Mouse (Mus musculus) lung, embryonic 15.5 days (tissue): ENCODE results near the gene Ppm1j. TPM values are rescaled to one million over a fixed set of nuclear protein-coding genes. Genes with fewer than 3 reads are reported as not detected.

Source experiments
- ATAC-seq: fragments of 200-750 bp; cut with Nextera tagmentation; 2 replicates; pipeline ENCODE4 v1.8.0; 2017; ENCODE audit warnings: moderate number of reproducible peaks, borderline replicate concordance; ENCODE audit not compliant: low FRiP score, low TSS enrichment; ENCODE audit errors: extremely low read depth
- H3K27ac ChIP-seq: fragments of 300-500 bp; sonication (generic); 2 replicates; pipeline ENCODE4 v1.5.1; 2015; ENCODE audit warnings: moderate library complexity, mild to moderate bottlenecking, inconsistent platforms
- H3K27me3 ChIP-seq: fragments of 300-500 bp; sonication (generic); 2 replicates; pipeline ENCODE4 v1.6.1; 2015; ENCODE audit warnings: inconsistent platforms
- H3K36me3 ChIP-seq: fragments of 300-500 bp; sonication (generic); 2 replicates; pipeline ENCODE4 v1.6.1; 2015; ENCODE audit warnings: inconsistent platforms
- H3K4me1 ChIP-seq: fragments of 300-500 bp; sonication (generic); 2 replicates; pipeline ENCODE4 v1.6.1; 2015; ENCODE audit warnings: inconsistent platforms
- H3K4me2 ChIP-seq: fragments of 300-500 bp; sonication (generic); 2 replicates; pipeline ENCODE4 v1.6.1; 2015; ENCODE audit warnings: inconsistent platforms, mild to moderate bottlenecking, moderate library complexity
- H3K4me3 ChIP-seq: fragments of 300-500 bp; sonication (generic); 2 replicates; pipeline ENCODE4 v1.5.1; 2015; ENCODE audit warnings: mild to moderate bottlenecking, inconsistent platforms
- H3K9ac ChIP-seq: fragments of 300-500 bp; sonication (generic); 2 replicates; pipeline ENCODE4 v1.6.1; 2015; ENCODE audit warnings: inconsistent platforms
- H3K9me3 ChIP-seq: fragments of 300-500 bp; sonication (generic); 2 replicates; pipeline ENCODE4 v1.6.1; 2016; ENCODE audit warnings: inconsistent platforms
- WGBS: fragments of 180-500 bp; shearing (Covaris S2); methylation state at CpG from one replicate; pipeline ENCODE4 v1.1.7; 2015; 5-methylcytosine and 5-hydroxymethylcytosine counted together
- polyA plus RNA-seq: library from polyadenylated mRNA; unstranded; fragments of >200 nt; fragmentation: Nextera tagmentation; extraction: Ambion mirVana; gene quantifications from 2 replicates; pipeline ENCODE4 v1.2.1, GENCODE M21; 2015

Gene Ppm1j
- polyA plus RNA-seq, 1 experiment from 2014 or later: 6.0 TPM

DNA sequence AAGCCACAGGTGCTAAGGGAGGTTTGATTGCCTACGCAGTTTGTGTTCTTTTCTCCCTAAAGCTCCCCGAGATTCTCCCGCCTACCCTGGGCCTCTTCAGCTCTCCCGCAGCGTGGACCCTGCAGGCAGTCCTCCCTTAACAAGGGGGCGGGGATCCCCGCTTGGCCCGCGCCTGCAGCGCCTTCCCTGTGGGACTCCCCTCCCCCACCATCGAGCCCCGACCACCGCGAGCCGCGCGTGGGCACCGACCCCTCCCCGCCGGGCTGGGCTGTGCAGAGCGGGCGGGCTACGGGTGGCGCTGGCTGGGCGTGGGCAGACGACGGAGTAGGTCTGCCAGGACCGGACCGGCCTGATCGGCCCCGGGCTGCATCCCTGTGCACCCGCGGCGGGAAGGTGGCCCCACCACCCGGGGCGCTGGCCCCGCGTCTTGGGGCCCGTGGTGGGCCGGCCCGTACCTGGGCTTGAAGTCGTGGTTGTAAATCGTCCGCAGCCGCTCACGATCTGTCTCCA, 36.7 kb downstream of the Ppm1j start:
- Histone ChIP-seq H3K4me2 (peak overlapping the region; percentile 69), H3K36me3 (peaks cover 10% of the 10 kb centered on the region; the same call in 1 of the 2 replicates), H3K4me3 (peak overlapping the region; percentile 79), H3K9me3 (no peaks in the 10 kb centered on the region), H3K27ac (peak overlapping the region; percentile 93), H3K9ac (peak overlapping the region; percentile 85), H3K4me1 (peaks cover 33% of the 10 kb centered on the region), H3K27me3 (no peaks in the 10 kb centered on the region)
- 0% methylated on average over 45 of the region's 46 CpGs for WGBS
- peak; percentile 81 for ATAC-seq

DNA sequence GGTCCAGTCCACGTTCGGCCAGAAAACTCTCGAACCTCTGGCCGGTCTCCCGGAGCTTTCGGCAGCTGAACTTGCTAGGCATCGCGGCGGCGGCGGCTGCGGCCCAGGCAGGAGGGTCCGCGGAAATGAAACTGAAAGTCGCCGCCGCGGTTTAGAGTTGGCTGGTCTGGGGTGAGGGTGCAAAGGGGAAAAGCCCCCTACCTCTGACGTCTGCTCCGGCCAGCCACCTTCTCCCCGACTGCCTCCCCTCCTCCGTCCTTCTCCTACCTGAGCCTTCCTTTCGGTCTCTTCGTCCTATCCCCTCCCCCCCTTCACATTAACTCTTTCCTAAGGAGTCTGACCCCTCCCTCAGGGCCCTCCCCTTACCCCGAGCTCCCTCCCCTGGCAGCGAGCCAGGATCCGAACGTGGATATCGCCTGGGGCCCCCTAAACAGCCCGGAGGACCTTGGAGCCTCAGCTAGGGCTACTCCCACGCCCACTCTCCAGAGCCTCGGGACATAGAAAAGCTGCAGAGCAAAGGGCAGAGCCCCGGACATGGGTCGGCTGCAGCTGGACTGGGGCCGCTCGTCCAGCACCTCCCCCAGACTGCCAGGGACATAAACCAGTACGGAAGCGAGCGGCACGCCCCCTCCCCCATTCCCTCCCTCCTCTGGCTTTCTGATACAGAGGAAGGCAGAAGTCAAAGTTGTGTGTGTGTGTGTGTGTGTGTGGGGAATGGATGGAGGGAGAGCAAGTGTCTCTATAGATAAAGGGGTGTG, 37.3 kb downstream of the Ppm1j start, which contains the start of gene Mov10:
Gene Mov10 (minus strand): TSS at position 573 of the 758 bp plus-strand sequence.
- H3K4me2 ChIP-seq: peak within 1 kb of the TSS; percentile 69
- 0% methylated on average over 34 of the region's 40 CpGs for WGBS
- no peaks in the 10 kb centered on the region for H3K9me3 ChIP-seq
- H3K27me3 ChIP-seq: no peaks in the 10 kb centered on the region
- peak within 1 kb of the TSS; percentile 79 for H3K4me3 ChIP-seq
- peak within 1 kb of the TSS; percentile 85 for H3K9ac ChIP-seq
- peaks cover 33% of the 10 kb centered on the region for H3K4me1 ChIP-seq
- ATAC-seq: peak; percentile 87
- peak within 1 kb of the TSS; percentile 93 for H3K27ac ChIP-seq
- H3K36me3 ChIP-seq: peaks cover 13% of the 10 kb centered on the region; the same call in 1 of the 2 replicates

DNA sequence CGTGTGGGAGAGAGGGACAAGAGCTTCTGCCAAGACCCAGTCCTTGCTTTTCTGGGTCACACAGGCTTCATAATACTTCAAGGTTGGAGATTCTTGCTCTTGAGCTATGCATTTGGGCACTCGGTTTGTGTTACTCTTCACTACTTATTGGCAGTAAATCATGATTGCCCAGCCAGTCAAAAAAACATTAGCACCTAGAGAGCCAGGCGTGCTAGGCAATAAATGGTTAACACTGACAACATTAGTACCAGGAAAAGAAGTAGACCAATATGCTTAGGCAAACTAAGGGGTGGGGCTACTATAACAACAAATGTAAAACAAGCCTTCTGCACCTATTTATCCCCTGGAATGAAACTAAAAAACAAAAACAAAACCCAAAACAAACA, 37.9 kb downstream of the Ppm1j start:
- H3K36me3 ChIP-seq: peaks cover 13% of the 10 kb centered on the region; the same call in 1 of the 2 replicates
- H3K4me3 ChIP-seq: peak overlapping the region; percentile 79
- no peaks in the 10 kb centered on the region for H3K9me3 ChIP-seq
- H3K27me3 ChIP-seq: no peaks in the 10 kb centered on the region
- peak overlapping the region; percentile 93 for H3K27ac ChIP-seq
- ATAC-seq: no peak
- peak overlapping the region; percentile 85; the same call in 1 of the 2 replicates for H3K9ac ChIP-seq
- WGBS: 5% methylated on average over 3 of the region's 3 CpGs
- peaks cover 33% of the 10 kb centered on the region for H3K4me1 ChIP-seq
- peak overlapping the region; percentile 69 for H3K4me2 ChIP-seq

DNA sequence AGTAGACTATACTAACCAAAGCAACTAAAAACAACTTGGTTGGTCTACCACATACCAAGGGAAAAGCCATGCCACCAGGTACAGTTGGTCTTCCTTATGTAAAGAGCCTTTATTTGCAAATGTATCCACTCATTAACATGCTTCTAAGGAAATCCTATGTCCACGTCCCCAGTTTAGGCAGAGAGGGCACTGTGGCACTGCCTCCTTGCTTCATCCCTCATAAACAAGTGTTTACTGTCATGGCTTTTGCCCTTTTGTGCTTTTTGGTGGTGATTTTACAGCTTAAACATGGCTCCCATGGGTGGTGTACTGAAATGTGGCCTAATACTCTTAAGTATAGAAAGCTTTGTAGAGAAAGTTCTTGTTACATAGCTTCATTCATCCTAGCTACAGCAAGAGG, 39.6 kb downstream of the Ppm1j start:
- Histone ChIP-seq H3K36me3 (peaks cover 17% of the 10 kb centered on the region), H3K27me3 (no peaks in the 10 kb centered on the region), H3K4me2 (no peak overlapping the region), H3K4me3 (no peak overlapping the region), H3K9ac (no peak overlapping the region), H3K4me1 (peaks cover 29% of the 10 kb centered on the region), H3K9me3 (no peaks in the 10 kb centered on the region), H3K27ac (no peak overlapping the region)
- no peak for ATAC-seq
- 46% methylated on average over 1 of the region's 1 CpGs for WGBS

DNA sequence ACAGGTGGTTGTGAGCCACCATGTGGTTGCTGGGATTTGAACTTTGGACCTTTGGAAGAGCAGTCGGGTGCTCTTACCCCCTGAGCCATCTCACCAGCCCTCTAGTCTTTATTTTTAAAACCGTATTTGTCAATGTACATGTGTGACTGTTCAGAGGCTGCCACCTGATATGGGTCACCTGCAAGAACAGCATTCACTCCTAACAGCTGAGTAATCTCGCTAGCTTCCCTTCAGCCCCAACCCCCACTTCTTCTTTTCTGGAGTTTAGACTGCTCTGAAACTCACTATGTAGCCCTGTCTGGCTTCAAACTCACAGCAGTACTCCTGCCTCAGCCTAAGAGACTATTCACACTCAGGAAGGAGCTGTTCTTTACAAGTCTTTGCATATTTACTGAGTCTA, 41.6 kb downstream of the Ppm1j start:
- H3K27ac ChIP-seq: no peak overlapping the region
- H3K27me3 ChIP-seq: no peaks in the 10 kb centered on the region
- no peak overlapping the region for H3K4me3 ChIP-seq
- no peak overlapping the region for H3K9ac ChIP-seq
- WGBS: 80% methylated on average over 3 of the region's 3 CpGs
- H3K9me3 ChIP-seq: no peaks in the 10 kb centered on the region
- H3K4me2 ChIP-seq: no peak overlapping the region
- H3K36me3 ChIP-seq: peaks cover 33% of the 10 kb centered on the region
- no peak for ATAC-seq
- H3K4me1 ChIP-seq: peaks cover 11% of the 10 kb centered on the region

Other genes starting within 250 kb of the Ppm1j start
- 29.1 and 29.5 TPM in 2 replicates for gene Slc16a1, start 142.4 kb upstream of the Ppm1j start, polyA plus RNA-seq
- gene Fam19a3, start 784 bp downstream of the Ppm1j start, polyA plus RNA-seq: 0.17 TPM in 1 of 2 replicates, not detected in the other
- gene Rhoc, start 7.3 kb downstream of the Ppm1j start, polyA plus RNA-seq: 151 and 154 TPM in 2 replicates
- gene Mov10, start 37.5 kb downstream of the Ppm1j start, polyA plus RNA-seq: 62.1 and 65.0 TPM in 2 replicates
- gene St7l, start 82.9 kb downstream of the Ppm1j start, polyA plus RNA-seq: 34.3 and 35.8 TPM in 2 replicates
- gene Capza1, start 83.4 kb downstream of the Ppm1j start, polyA plus RNA-seq: 209 and 222 TPM in 2 replicates
- 2.0 and 2.4 TPM in 2 replicates for gene Wnt2b, start 180.9 kb downstream of the Ppm1j start, polyA plus RNA-seq